Mouse (Mus musculus): Measurements from ENCODE around the gene Trim33.

The Trim33 gene

GRCm38 (mm10) chr3:103361150-103361549 lies 82.1 kb downstream of the Trim33 start:
- DNase-seq (ENCODE audit: low read depth): no peak

- no peak for DNase-seq (ENCODE audit: low read depth)
Observed at GRCm38 (mm10) chr3:103364182-103364945, 85.3 kb downstream of the Trim33 start.

GRCm38 (mm10) chr3:103367176-103367970 lies 88.3 kb downstream of the Trim33 start:
- DNase-seq (ENCODE audit: low read depth): no peak

GRCm38 (mm10) chr3:103368731-103369130 lies 89.6 kb downstream of the Trim33 start:
- DNase-seq (ENCODE audit: low read depth): no peak

- DNase-seq (ENCODE audit: low read depth): peak; percentile 54
Observed at GRCm38 (mm10) chr3:103374028-103374427, 94.9 kb downstream of the Trim33 start.

- no peak for DNase-seq (ENCODE audit: low read depth)
Observed at GRCm38 (mm10) chr3:103375181-103375855, 96.2 kb downstream of the Trim33 start.

- peak; percentile 43 for DNase-seq (ENCODE audit: low read depth)
Observed at GRCm38 (mm10) chr3:103378018-103378417, 98.9 kb downstream of the Trim33 start.

GRCm38 (mm10) chr3:103379371-103379770 lies 100.3 kb downstream of the Trim33 start:
- no peak for DNase-seq (ENCODE audit: low read depth)

GRCm38 (mm10) chr3:103380814-103381213 lies 101.7 kb downstream of the Trim33 start:
- no peak for DNase-seq (ENCODE audit: low read depth)

GRCm38 (mm10) chr3:103381441-103381840 lies 102.3 kb downstream of the Trim33 start:
- DNase-seq (ENCODE audit: low read depth): no peak

- peak; percentile 91 for DNase-seq (ENCODE audit: low read depth)
Observed at GRCm38 (mm10) chr3:103382872-103383567, 103.9 kb downstream of the Trim33 start.

GRCm38 (mm10) chr3:103384486-103384885 lies 105.4 kb downstream of the Trim33 start:
- no peak for DNase-seq (ENCODE audit: low read depth)

GRCm38 (mm10) chr3:103384949-103385348 lies 105.9 kb downstream of the Trim33 start:
- DNase-seq (ENCODE audit: low read depth): no peak

- DNase-seq (ENCODE audit: low read depth): no peak
Observed at GRCm38 (mm10) chr3:103385383-103386291, 106.5 kb downstream of the Trim33 start.

GRCm38 (mm10) chr3:103386292-103387031 lies 107.4 kb downstream of the Trim33 start:
- DNase-seq (ENCODE audit: low read depth): no peak

GRCm38 (mm10) chr3:103392613-103393258 lies 113.6 kb downstream of the Trim33 start:
- no peak for DNase-seq (ENCODE audit: low read depth)

- DNase-seq (ENCODE audit: low read depth): no peak
Observed at GRCm38 (mm10) chr3:103393283-103394060, 114.4 kb downstream of the Trim33 start.

GRCm38 (mm10) chr3:103394121-103394520 lies 115.0 kb downstream of the Trim33 start:
- DNase-seq (ENCODE audit: low read depth): no peak

GRCm38 (mm10) chr3:103397523-103397922 lies 118.4 kb downstream of the Trim33 start:
- DNase-seq (ENCODE audit: low read depth): no peak
